Mouse (Mus musculus): ENCODE data around the gene Fbxo11. TPM values are rescaled to one million over a fixed set of nuclear protein-coding genes. Genes with fewer than 3 reads are reported as not detected.

The Fbxo11 gene
- total and polyA plus RNA-seq, 3 experiments = 9.4 to 91.4 (median 17.5) TPM

GRCm38 (mm10) chr17:87987507-87987906 lies 77.6 kb downstream of the Fbxo11 start:
- DNase-seq (ENCODE audit: low read depth, low spot score) = no peak
- H3K4me3 ChIP-seq (ENCODE audit: control insufficient read depth in 1 of 2, insufficient read depth in 1 of 2, low read depth in 2 of 2, low read length in 2 of 2) = no peak overlapping the region
- no peaks in the 10 kb centered on the region for H3K9me3 ChIP-seq (replicated peaks; ENCODE audit: insufficient read depth, low read length)
- H3K36me3 ChIP-seq (ENCODE audit: control insufficient read depth in 1 of 2, insufficient read depth in 2 of 2, low read length in 2 of 2) = peaks cover 38 to 67% of the 10 kb centered on the region in 2 experiments
- no peaks in the 10 kb centered on the region; a peak in 1 of 4 replicates for H3K4me1 ChIP-seq (ENCODE audit: control insufficient read depth in 1 of 2, insufficient read depth in 2 of 2, low read length in 2 of 2)
- H3K9ac ChIP-seq (ENCODE audit: control insufficient read depth, low read depth, low read length, poor library complexity, severe bottlenecking) = no peak overlapping the region
- no peaks in the 10 kb centered on the region for H3K27me3 ChIP-seq (ENCODE audit: control insufficient read depth in 1 of 2, insufficient read depth in 2 of 2, low read length in 2 of 2)
- H3K79me2 ChIP-seq (ENCODE audit: control insufficient read depth, insufficient read depth, low read length, poor library complexity) = peaks cover 21% of the 10 kb centered on the region
- TF ChIP-seq POLR2A (IDR thresholded peaks at IDR 0.05; ENCODE audit: control insufficient read depth in 1 of 2, insufficient read depth in 1 of 2, low read depth in 1 of 2, low read length in 2 of 2, poor library complexity in 1 of 2) (no peak), ZNF384 (IDR thresholded peaks at IDR 0.05; ENCODE audit: low read depth, low read length) (no peak), POLR2AphosphoS2 (IDR thresholded peaks at IDR 0.05; ENCODE audit: low read length) (no peak), USF1 (IDR thresholded peaks at IDR 0.05; ENCODE audit: low read depth, low read length) (no peak), TCF12 (IDR thresholded peaks at IDR 0.05; ENCODE audit: low read depth, low read length) (no peak)
- H3K27ac ChIP-seq (ENCODE audit: control insufficient read depth, low read depth, low read length) = no peak overlapping the region

- Histone ChIP-seq H3K4me3 (ENCODE audit: control insufficient read depth in 1 of 2, insufficient read depth in 1 of 2, low read depth in 2 of 2, low read length in 2 of 2) (no peak overlapping the region), H3K27me3 (ENCODE audit: control insufficient read depth in 1 of 2, insufficient read depth in 2 of 2, low read length in 2 of 2) (no peaks in the 10 kb centered on the region), H3K27ac (ENCODE audit: control insufficient read depth, low read depth, low read length) (no peak overlapping the region), H3K36me3 (ENCODE audit: control insufficient read depth in 1 of 2, insufficient read depth in 2 of 2, low read length in 2 of 2) (peaks cover 36 to 63% of the 10 kb centered on the region in 2 experiments), H3K79me2 (ENCODE audit: control insufficient read depth, insufficient read depth, low read length, poor library complexity) (peaks cover 24% of the 10 kb centered on the region), H3K9me3 (replicated peaks; ENCODE audit: insufficient read depth, low read length) (no peaks in the 10 kb centered on the region), H3K4me1 (ENCODE audit: control insufficient read depth in 1 of 2, insufficient read depth in 2 of 2, low read length in 2 of 2) (no peaks in the 10 kb centered on the region; a peak in 2 of 4 replicates), H3K9ac (ENCODE audit: control insufficient read depth, low read depth, low read length, poor library complexity, severe bottlenecking) (no peak overlapping the region)
- DNase-seq (ENCODE audit: low read depth, low spot score) = no peak
- TF ChIP-seq TBP (IDR thresholded peaks at IDR 0.05; ENCODE audit: low read depth, low read length) = no peak
- no peak for TF ChIP-seq MEF2A (IDR thresholded peaks at IDR 0.05; ENCODE audit: extremely low read depth, insufficient replicate concordance, low read depth, low read length, poor library complexity, severe bottlenecking)
- no peak for TF ChIP-seq RCOR1 (IDR thresholded peaks at IDR 0.05; ENCODE audit: low read depth, low read length)
- no peak for TF ChIP-seq EP300 (IDR thresholded peaks at IDR 0.05; ENCODE audit: low read depth in 1 of 2, low read length in 2 of 2)
- no peak for TF ChIP-seq NRF1 (IDR thresholded peaks at IDR 0.05; ENCODE audit: insufficient read depth, low read depth, low read length, poor library complexity, severe bottlenecking)
- TF ChIP-seq E2F4 (IDR thresholded peaks at IDR 0.05; ENCODE audit: borderline replicate concordance, low read depth, low read length) = no peak
- TF ChIP-seq CHD2 (IDR thresholded peaks at IDR 0.05; ENCODE audit: low read length) = no peak
Observed at GRCm38 (mm10) chr17:87985916-87986315, 79.2 kb downstream of the Fbxo11 start.

GRCm38 (mm10) chr17:87984440-87985214 lies 80.5 kb downstream of the Fbxo11 start:
- Histone ChIP-seq H3K4me3 (ENCODE audit: control insufficient read depth in 1 of 2, insufficient read depth in 1 of 2, low read depth in 2 of 2, low read length in 2 of 2) (no peak overlapping the region), H3K4me1 (ENCODE audit: control insufficient read depth in 1 of 2, insufficient read depth in 2 of 2, low read length in 2 of 2) (peaks cover 0 to 2% of the 10 kb centered on the region in 2 experiments; a peak in 3 of 4 replicates), H3K36me3 (ENCODE audit: control insufficient read depth in 1 of 2, insufficient read depth in 2 of 2, low read length in 2 of 2) (peaks cover 39 to 58% of the 10 kb centered on the region in 2 experiments), H3K9ac (ENCODE audit: control insufficient read depth, low read depth, low read length, poor library complexity, severe bottlenecking) (no peak overlapping the region), H3K9me3 (replicated peaks; ENCODE audit: insufficient read depth, low read length) (no peaks in the 10 kb centered on the region), H3K79me2 (ENCODE audit: control insufficient read depth, insufficient read depth, low read length, poor library complexity) (peaks cover 30% of the 10 kb centered on the region), H3K27me3 (ENCODE audit: control insufficient read depth in 1 of 2, insufficient read depth in 2 of 2, low read length in 2 of 2) (no peaks in the 10 kb centered on the region), H3K27ac (ENCODE audit: control insufficient read depth, low read depth, low read length) (no peak overlapping the region)
- TF ChIP-seq SIN3A (IDR thresholded peaks at IDR 0.05; ENCODE audit: low read length) (no peak), MXI1 (IDR thresholded peaks at IDR 0.05; ENCODE audit: low read depth, low read length) (0 out of 2 replicates have a peak, but pooled peaks have one; percentile 23), POLR2A (IDR thresholded peaks at IDR 0.05; ENCODE audit: control insufficient read depth in 1 of 2, insufficient read depth in 1 of 2, low read depth in 1 of 2, low read length in 2 of 2, poor library complexity in 1 of 2) (0 out of 4 replicates have a peak, but pooled peaks of 1 of the 2 experiments have one; percentile 25), HCFC1 (IDR thresholded peaks at IDR 0.05; ENCODE audit: low read depth, low read length) (no peak), ELF1 (IDR thresholded peaks at IDR 0.05; ENCODE audit: low read depth, low read length) (0 out of 2 replicates have a peak, but pooled peaks have one; percentile 24), EP300 (IDR thresholded peaks at IDR 0.05; ENCODE audit: low read depth in 1 of 2, low read length in 2 of 2) (peak in 1 of 2 experiments; percentile 29; a peak in 1 of 4 replicates), UBTF (IDR thresholded peaks at IDR 0.05; ENCODE audit: borderline replicate concordance, insufficient read depth, low read depth, low read length) (no peak)
- peak; percentile 70 for DNase-seq (ENCODE audit: low read depth, low spot score)

Data from MEL (cell line).